Mouse (Mus musculus) forebrain, embryonic 11.5 days (tissue): Measurements from ENCODE around the gene Slc22a13. TPM values are rescaled to one million over a fixed set of nuclear protein-coding genes. Genes with fewer than 3 reads are reported as not detected.

ENCODE experiments used
- polyA plus RNA-seq: library from polyadenylated mRNA; unstranded; fragments of >200 nt; fragmentation: Nextera tagmentation; extraction: Ambion mirVana; gene quantifications from 2 replicates; pipeline ENCODE4 v1.2.1, GENCODE M21; 2014

Slc22a13 gene
- polyA plus RNA-seq, 1 experiment from 2014 or later = not detected

Other genes starting within 250 kb of the Slc22a13 start
- 8.6 and 11.1 TPM in 2 replicates for gene Vill, start 156.3 kb downstream of the Slc22a13 start, polyA plus RNA-seq
- 14.9 and 19.4 TPM in 2 replicates for gene Plcd1, start 115.6 kb downstream of the Slc22a13 start, polyA plus RNA-seq
- gene Dlec1, start 106.6 kb downstream of the Slc22a13 start, polyA plus RNA-seq = 2.0 and 2.4 TPM in 2 replicates
- 0.84 and 1.2 TPM in 2 replicates for gene Acaa1b, start 52.0 kb downstream of the Slc22a13 start, polyA plus RNA-seq
- not detected in 2 replicates for gene Gm47289, start 49.9 kb downstream of the Slc22a13 start, polyA plus RNA-seq
- 18.4 and 19.7 TPM in 2 replicates for gene Oxsr1, start 113.3 kb upstream of the Slc22a13 start, polyA plus RNA-seq
- 62.6 and 75.6 TPM in 2 replicates for gene Acaa1a, start 130.6 kb upstream of the Slc22a13 start, polyA plus RNA-seq
- gene Myd88, start 132.3 kb upstream of the Slc22a13 start, polyA plus RNA-seq = 6.8 and 7.5 TPM in 2 replicates
- gene Xylb, start 148.3 kb upstream of the Slc22a13 start, polyA plus RNA-seq = 12.5 and 12.7 TPM in 2 replicates
- gene Slc22a14, start 156.5 kb upstream of the Slc22a13 start, polyA plus RNA-seq = not detected in 2 replicates
- gene Acvr2b, start 193.0 kb upstream of the Slc22a13 start, polyA plus RNA-seq = 106 and 133 TPM in 2 replicates
- 44.0 and 47.0 TPM in 2 replicates for gene Exog, start 235.8 kb upstream of the Slc22a13 start, polyA plus RNA-seq